Mouse (Mus musculus) brain, embryonic 14.5 days (tissue): ENCODE measurements around the gene Col5a1.

Experiments
- CTCF ChIP-seq: fragments of 200-500 bp; IDR thresholded peaks from 2 replicates; pipeline ENCODE4 v1.5.1; 2012; ENCODE audit warnings: inconsistent platforms, mild to moderate bottlenecking, moderate library complexity, borderline replicate concordance; ENCODE audit not compliant: insufficient read depth, insufficient read length; ENCODE audit errors: extremely low read depth
- POLR2A ChIP-seq: fragments of 200-500 bp; IDR thresholded peaks from 2 replicates; pipeline ENCODE4 v1.6.1; 2012; ENCODE audit warnings: mild to moderate bottlenecking, inconsistent platforms, borderline replicate concordance; ENCODE audit not compliant: poor library complexity, insufficient read depth, insufficient read length, severe bottlenecking; ENCODE audit errors: extremely low read depth

- TF ChIP-seq CTCF (no peak), POLR2A (no peak)
Measured at GRCm38 (mm10) chr2:28047092-28047491, 160.9 kb downstream of the Col5a1 start.
